Mouse (Mus musculus) lung, postnatal 0 days (tissue): ENCODE results near the gene Cep112. TPM values are rescaled to one million over a fixed set of nuclear protein-coding genes. Genes with fewer than 3 reads are reported as not detected.

Experiments
- ATAC-seq: fragments of 200-750 bp; cut with Nextera tagmentation; 2 replicates; pipeline ENCODE4 v1.8.0; 2017; ENCODE audit warnings: moderate library complexity
- DNase-seq: peaks from one replicate; pipeline ENCODE4 v3.0.0-alpha.2; 2016; ENCODE audit warnings: low spot score
- H3K27ac ChIP-seq: fragments of 300-500 bp; sonication (generic); 2 replicates; pipeline ENCODE4 v1.5.1; 2014; ENCODE audit warnings: antibody characterized with exemption, mild to moderate bottlenecking, low read length, mixed read lengths
- H3K27me3 ChIP-seq: fragments of 300-500 bp; sonication (generic); replicated peaks from 2 replicates; pipeline ENCODE4 v1.6.1; 2014; ENCODE audit warnings: low read length, mixed read lengths; ENCODE audit not compliant: insufficient read depth
- H3K36me3 ChIP-seq: fragments of 300-500 bp; sonication (generic); 2 replicates; pipeline ENCODE4 v1.6.1; 2014; ENCODE audit warnings: low read length, mixed read lengths; ENCODE audit not compliant: insufficient read depth
- H3K4me1 ChIP-seq: fragments of 300-500 bp; sonication (generic); 2 replicates; pipeline ENCODE4 v1.6.1; 2014; ENCODE audit warnings: antibody characterized with exemption, low read depth, low read length, mixed read lengths; ENCODE audit not compliant: insufficient read depth
- H3K4me2 ChIP-seq: fragments of 300-500 bp; sonication (generic); replicated peaks from 2 replicates; pipeline ENCODE4 v1.6.1; 2014; ENCODE audit warnings: low read depth, mild to moderate bottlenecking, low read length, moderate library complexity, mixed read lengths
- H3K4me3 ChIP-seq: fragments of 300-500 bp; sonication (generic); 2 replicates; pipeline ENCODE4 v1.5.1; 2014; ENCODE audit warnings: low read depth, low read length
- H3K9ac ChIP-seq: fragments of 300-500 bp; sonication (generic); replicated peaks from 2 replicates; pipeline ENCODE4 v1.6.1; 2014; ENCODE audit warnings: low read depth, mild to moderate bottlenecking
- H3K9me3 ChIP-seq: fragments of 300-500 bp; sonication (generic); 2 replicates; pipeline ENCODE4 v1.6.1; 2016; ENCODE audit warnings: low read length, mixed read lengths
- CTCF ChIP-seq: IDR thresholded peaks from 2 replicates; pipeline ENCODE4 v1.5.1; 2016; ENCODE audit warnings: antibody characterized with exemption, mild to moderate bottlenecking
- EP300 ChIP-seq: IDR thresholded peaks from 2 replicates; pipeline ENCODE4 v1.6.1; 2016; ENCODE audit warnings: antibody characterized with exemption, mild to moderate bottlenecking, control low read depth
- WGBS: fragments of 180-500 bp; shearing (Covaris S2); extraction: QIAGEN DNeasy Blood & Tissue Kit; methylation state at CpG from one replicate; pipeline ENCODE4 v1.1.7; 2014; 5-methylcytosine and 5-hydroxymethylcytosine counted together
- polyA plus RNA-seq: library from polyadenylated mRNA; unstranded; fragments of >200 nt; fragmentation: Nextera tagmentation; extraction: Ambion mirVana; gene quantifications from 2 replicates; pipeline ENCODE4 v1.2.1, GENCODE M21; 2015

The Cep112 gene
- polyA plus RNA-seq, 1 experiment from 2014 or later = 6.4 TPM

GRCm38 (mm10) chr11:108891871-108892380, 466.9 kb downstream of the Cep112 start:
- Histone ChIP-seq H3K4me2 (peak overlapping the region; percentile 46), H3K27me3 (no peaks in the 10 kb centered on the region), H3K4me3 (peak overlapping the region; percentile 33; the same call in 1 of the 2 replicates), H3K9ac (peak overlapping the region; percentile 23; the same call in 1 of the 2 replicates), H3K27ac (peak overlapping the region; percentile 57), H3K4me1 (no peaks in the 10 kb centered on the region), H3K36me3 (no peaks in the 10 kb centered on the region), H3K9me3 (no peaks in the 10 kb centered on the region)
- no peak for TF ChIP-seq EP300
- DNase-seq = no peak
- ATAC-seq = no peak
- 14% methylated on average over 21 of the region's 21 CpGs for WGBS

GRCm38 (mm10) chr11:108892406-108892805, 467.4 kb downstream of the Cep112 start:
- H3K27ac ChIP-seq = no peak overlapping the region
- no peak for DNase-seq
- no peak for ATAC-seq
- 37% methylated on average over 7 of the region's 7 CpGs for WGBS
- TF ChIP-seq EP300 = no peak
- no peak for TF ChIP-seq CTCF
- no peaks in the 10 kb centered on the region for H3K9me3 ChIP-seq
- no peaks in the 10 kb centered on the region for H3K4me1 ChIP-seq
- no peaks in the 10 kb centered on the region for H3K36me3 ChIP-seq
- no peak overlapping the region for H3K4me3 ChIP-seq
- no peak overlapping the region for H3K9ac ChIP-seq
- H3K4me2 ChIP-seq = no peak overlapping the region
- no peaks in the 10 kb centered on the region for H3K27me3 ChIP-seq

- WGBS = 69% methylated on average over 12 of the region's 12 CpGs
- H3K9ac ChIP-seq = no peak overlapping the region
- H3K4me2 ChIP-seq = no peak overlapping the region
- no peaks in the 10 kb centered on the region for H3K36me3 ChIP-seq
- no peak for ATAC-seq
- H3K9me3 ChIP-seq = no peaks in the 10 kb centered on the region
- H3K4me1 ChIP-seq = no peaks in the 10 kb centered on the region
- H3K27me3 ChIP-seq = no peaks in the 10 kb centered on the region
- DNase-seq = no peak
- no peak overlapping the region for H3K4me3 ChIP-seq
- TF ChIP-seq EP300 = no peak
- TF ChIP-seq CTCF = no peak
- H3K27ac ChIP-seq = no peak overlapping the region
Observed at GRCm38 (mm10) chr11:108893232-108893790, 468.3 kb downstream of the Cep112 start.

GRCm38 (mm10) chr11:108893855-108894510, 469.0 kb downstream of the Cep112 start:
- Histone ChIP-seq H3K9me3 (no peaks in the 10 kb centered on the region), H3K4me3 (no peak overlapping the region), H3K4me2 (no peak overlapping the region), H3K4me1 (no peaks in the 10 kb centered on the region), H3K36me3 (no peaks in the 10 kb centered on the region), H3K27me3 (no peaks in the 10 kb centered on the region), H3K9ac (no peak overlapping the region), H3K27ac (no peak overlapping the region)
- ATAC-seq (no peak), DNase-seq (no peak)
- 59% methylated on average over 10 of the region's 10 CpGs for WGBS
- TF ChIP-seq CTCF (no peak), EP300 (no peak)

- H3K4me2 ChIP-seq = no peak overlapping the region
- H3K27me3 ChIP-seq = no peaks in the 10 kb centered on the region
- WGBS = 83% methylated on average over 4 of the region's 4 CpGs
- H3K4me1 ChIP-seq = no peaks in the 10 kb centered on the region
- DNase-seq (no peak), ATAC-seq (no peak)
- H3K9me3 ChIP-seq = no peaks in the 10 kb centered on the region
- H3K27ac ChIP-seq = no peak overlapping the region
- H3K4me3 ChIP-seq = no peak overlapping the region
- no peaks in the 10 kb centered on the region for H3K36me3 ChIP-seq
- no peak overlapping the region for H3K9ac ChIP-seq
- no peak for TF ChIP-seq EP300
- TF ChIP-seq CTCF = no peak
Observed at GRCm38 (mm10) chr11:108897034-108897433, 472.0 kb downstream of the Cep112 start.

- DNase-seq (no peak), ATAC-seq (no peak)
- H3K9ac ChIP-seq = no peak overlapping the region
- no peaks in the 10 kb centered on the region for H3K4me1 ChIP-seq
- H3K4me2 ChIP-seq = no peak overlapping the region
- H3K9me3 ChIP-seq = no peaks in the 10 kb centered on the region
- no peaks in the 10 kb centered on the region for H3K27me3 ChIP-seq
- H3K4me3 ChIP-seq = no peak overlapping the region
- H3K36me3 ChIP-seq = no peaks in the 10 kb centered on the region
- 71% methylated on average over 9 of the region's 9 CpGs for WGBS
- no peak overlapping the region for H3K27ac ChIP-seq
- no peak for TF ChIP-seq CTCF
- no peak for TF ChIP-seq EP300
Observed at GRCm38 (mm10) chr11:108898063-108898462, 473.1 kb downstream of the Cep112 start.
